Mouse (Mus musculus) heart, adult 18-20 months (tissue): ENCODE results near the gene Fuca2. TPM values are rescaled to one million over a fixed set of nuclear protein-coding genes. Genes with fewer than 3 reads are reported as not detected.

Experiments
- DNase-seq, 2 experiments: peaks; one replicate each; pipeline ENCODE4 v3.0.0; 2021 to 2022; ENCODE audit warnings: mixed read lengths in 1 of 2
- total RNA-seq, 2 experiments: library from RNA; stranded (reverse); gene quantifications; 2 replicates each; pipeline ENCODE4 v1.2.3; 2021

The Fuca2 gene
- total RNA-seq, 2 experiments from 2014 or later = 173 to 185 TPM

- DNase-seq = no peak
Observed at GRCm38 (mm10) chr10:13528155-13528554, 28.8 kb downstream of the Fuca2 start.

DNA sequence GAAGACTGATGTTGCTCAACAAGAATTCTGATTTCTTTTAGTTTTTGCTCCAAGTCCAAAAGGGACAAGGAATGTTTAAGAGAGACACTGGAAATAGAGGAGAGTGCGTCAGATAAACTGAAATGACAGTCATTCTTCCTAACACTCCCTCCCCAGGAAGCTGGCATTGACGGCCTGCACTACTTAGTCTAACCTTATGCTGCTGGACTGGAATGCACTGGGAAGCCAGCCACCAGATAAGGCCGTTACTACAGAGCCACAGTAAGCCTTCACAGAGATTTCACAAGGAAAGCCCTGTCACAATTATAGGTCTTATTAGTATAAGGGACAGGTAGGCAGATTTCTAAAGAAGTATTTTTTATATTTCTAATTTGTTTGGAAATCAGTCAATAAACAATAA lies 35.4 kb downstream of the Fuca2 start:
- DNase-seq = peak; percentile 61

- no peak for DNase-seq
Observed at GRCm38 (mm10) chr10:13536706-13537105, 37.4 kb downstream of the Fuca2 start.

DNA sequence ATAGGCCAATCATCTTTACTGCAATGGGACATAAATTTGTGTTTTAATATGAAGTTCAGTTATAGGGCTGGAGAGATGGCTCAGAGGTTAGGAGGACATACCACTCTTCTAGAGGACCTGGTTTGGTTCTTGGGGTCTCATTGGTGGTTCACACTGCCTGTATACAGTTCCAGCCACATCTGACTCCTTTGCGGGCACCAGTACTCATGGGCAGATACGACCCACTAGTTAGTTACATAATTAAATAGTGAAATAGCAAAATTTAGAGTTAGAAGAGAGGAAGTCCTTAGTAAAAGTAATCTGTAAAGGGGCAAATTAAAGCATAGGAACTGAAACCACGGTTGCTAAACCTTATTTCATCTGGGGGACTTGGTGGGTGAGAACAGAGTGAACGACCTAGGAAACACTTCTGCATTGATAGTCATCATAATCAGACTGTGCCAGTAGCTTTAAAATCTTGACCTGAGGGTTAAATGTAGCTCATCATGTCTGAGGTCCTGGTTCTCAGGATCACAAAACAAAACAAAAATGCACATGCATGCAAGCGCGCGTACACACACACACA lies 40.5 kb downstream of the Fuca2 start:
- DNase-seq = no peak

GRCm38 (mm10) chr10:13541721-13542120 lies 42.4 kb downstream of the Fuca2 start:
- no peak for DNase-seq

DNA sequence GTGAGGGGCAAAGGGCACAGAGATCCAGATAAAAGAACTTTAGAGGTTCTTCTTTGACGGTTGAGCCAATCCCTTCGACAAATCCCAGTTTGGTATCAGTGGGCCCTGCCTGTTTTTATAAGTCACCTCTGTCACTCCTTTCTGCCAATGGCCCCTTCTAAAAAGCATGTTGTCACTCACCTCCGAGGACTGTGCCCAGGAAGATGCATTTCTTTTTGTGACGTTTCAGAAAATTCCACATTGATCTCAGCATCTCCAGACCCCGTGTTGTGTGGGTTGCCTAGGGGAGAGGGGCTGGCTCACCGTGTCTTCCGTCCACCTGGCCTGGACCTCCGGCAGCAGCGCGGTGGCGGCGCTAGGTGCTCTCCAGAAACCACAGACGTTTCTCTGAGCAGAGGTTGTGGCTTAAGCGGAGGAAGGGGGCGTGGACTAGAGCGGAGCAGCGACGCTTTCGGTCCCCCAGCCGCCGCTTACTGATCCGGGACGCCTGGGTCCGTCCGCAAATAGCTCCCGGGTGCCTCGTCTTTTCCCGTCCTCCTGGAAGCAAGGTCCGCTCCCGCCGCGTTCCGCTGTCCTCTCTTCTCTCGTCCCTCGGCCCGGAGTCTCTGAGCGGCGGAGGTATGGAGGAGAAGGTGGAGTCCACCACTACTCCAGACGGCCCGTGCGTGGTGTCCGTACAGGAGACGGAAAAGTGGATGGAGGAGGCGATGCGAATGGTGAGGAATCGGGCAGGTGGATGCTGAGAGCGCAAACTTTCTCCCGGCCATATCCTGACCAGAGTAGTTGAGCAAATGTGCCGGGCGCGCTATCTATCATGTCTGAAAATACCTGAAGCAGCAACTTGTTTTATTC lies 53.5 kb downstream of the Fuca2 start, which contains the start of the genes Adat2 and Pex3:
Gene Adat2, plus strand, starts transcription at position 249 of the 852 bp plus-strand sequence.
Gene Pex3, minus strand, starts transcription at position 497 of the 852 bp plus-strand sequence.
- DNase-seq = peak; percentile 90 to 93

- no peak for DNase-seq
Observed at GRCm38 (mm10) chr10:13553498-13553985, 54.2 kb downstream of the Fuca2 start.

- no peak for DNase-seq
Observed at GRCm38 (mm10) chr10:13554316-13554715, 55.0 kb downstream of the Fuca2 start.

- DNase-seq = no peak
Observed at GRCm38 (mm10) chr10:13560014-13560674, 60.8 kb downstream of the Fuca2 start.

DNA sequence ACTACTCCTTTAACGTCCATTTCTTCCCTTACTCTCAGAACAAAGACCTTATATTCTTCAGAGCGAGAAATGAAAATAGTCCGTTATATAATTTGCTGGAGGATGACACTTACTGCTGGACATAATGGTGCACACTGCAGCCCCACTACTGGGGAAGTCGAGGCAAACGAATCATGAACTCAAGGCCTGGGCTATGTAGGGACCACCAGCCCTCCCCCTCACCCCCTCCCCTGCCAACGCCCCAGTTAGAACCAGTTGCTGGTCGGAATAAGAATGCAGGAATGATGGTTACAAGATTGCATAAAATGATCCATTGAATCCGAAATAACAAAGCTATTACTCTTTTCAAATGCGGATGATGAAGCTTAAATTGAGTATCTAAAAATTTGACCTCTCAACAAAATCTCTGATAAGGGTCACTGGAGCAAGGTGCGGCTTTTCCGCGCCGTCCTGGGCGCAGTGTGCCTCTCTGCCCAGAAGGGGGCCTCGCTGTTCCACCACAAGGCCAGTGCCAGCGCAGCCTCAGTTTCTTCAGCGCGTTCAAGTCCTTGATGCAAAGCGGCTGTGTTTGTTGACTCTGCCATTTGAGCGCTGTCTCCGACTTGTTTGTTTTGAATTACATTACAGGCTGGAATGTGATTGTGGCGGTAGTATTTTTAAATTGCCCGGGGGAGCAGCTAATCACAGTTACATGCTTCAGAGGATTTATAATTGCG lies 65.2 kb downstream of the Fuca2 start:
- DNase-seq = peak; percentile 51 to 81

GRCm38 (mm10) chr10:13565080-13565448 lies 65.7 kb downstream of the Fuca2 start:
- DNase-seq = no peak

DNA sequence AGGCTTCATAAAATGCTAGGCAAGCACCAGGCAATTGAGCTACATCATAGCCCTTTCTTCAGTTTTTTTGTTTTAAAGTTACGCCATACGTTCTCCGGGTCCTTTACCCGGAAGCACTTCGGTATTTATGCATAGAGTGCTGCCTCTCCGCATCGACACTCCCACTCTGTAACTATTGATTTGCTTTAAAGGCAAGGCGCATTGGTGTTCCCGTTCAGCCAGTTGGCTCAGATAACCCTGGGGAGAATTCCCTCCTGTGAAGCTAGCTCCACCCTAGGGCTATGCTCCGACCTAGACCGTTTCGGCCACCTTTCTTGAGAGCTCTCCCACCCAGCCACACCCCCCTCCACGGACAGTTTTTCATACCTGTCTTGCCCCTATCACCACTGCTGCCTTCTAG lies 67.1 kb downstream of the Fuca2 start:
- DNase-seq = no peak

Other genes with a start within 250 kb of the Fuca2 start
- 10 to 100 TPM; 43.4 to 45.7 TPM for gene Phactr2, start 25.1 kb upstream of the Fuca2 start, total RNA-seq
- gene Adat2, start 53.4 kb downstream of the Fuca2 start, total RNA-seq = 1 to 10 TPM; 2.7 to 3.2 TPM
- gene Pex3, start 53.6 kb downstream of the Fuca2 start, total RNA-seq = 10 to 100 TPM; 20.6 to 21.5 TPM